Mouse (Mus musculus): ENCODE data around the gene Nf1. TPM values are rescaled to one million over a fixed set of nuclear protein-coding genes. Genes with fewer than 3 reads are reported as not detected.

Nf1 gene
- polyA plus RNA-seq, 1 experiment from 2014 or later: 4.1 TPM

DNA sequence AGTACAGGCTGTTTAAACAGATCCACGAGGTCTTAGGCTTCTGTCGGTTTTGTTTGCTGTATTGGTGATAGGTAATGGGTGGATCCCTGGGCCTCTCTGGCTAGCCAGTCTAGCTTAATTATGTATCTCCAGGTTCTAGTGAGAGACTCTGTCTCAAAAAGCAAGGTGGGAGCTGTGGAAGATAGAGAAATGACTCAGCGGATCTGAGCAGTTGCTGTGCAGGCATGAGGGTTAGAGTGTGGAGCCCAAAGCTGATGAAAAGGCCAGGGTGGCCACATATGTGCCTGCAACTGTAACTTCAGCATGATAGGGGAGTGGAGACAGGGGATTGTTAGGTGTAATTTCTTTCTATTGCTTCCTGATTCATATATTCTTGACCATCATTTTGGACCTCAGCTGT lies 17.5 kb downstream of the Nf1 start:
- Histone ChIP-seq H3K4me2 (ENCODE audit: low read depth, low read length) (no peak overlapping the region), H3K36me3 (ENCODE audit: control insufficient read depth, insufficient read depth, low read length) (no peaks in the 10 kb centered on the region), H3K27ac (ENCODE audit: low read length) (no peak overlapping the region), H3K4me1 (ENCODE audit: control insufficient read depth, insufficient read depth, low read length) (no peaks in the 10 kb centered on the region), H3K9ac (ENCODE audit: low read length) (no peak overlapping the region), H3K9me3 (replicated peaks; ENCODE audit: control insufficient read depth, low read length) (no peaks in the 10 kb centered on the region), H3K4me3 (replicated peaks; ENCODE audit: low read length) (no peak overlapping the region), H3K27me3 (ENCODE audit: control insufficient read depth, insufficient read depth, low read length) (no peaks in the 10 kb centered on the region)
- 68% methylated on average over 3 of the region's 3 CpGs for WGBS
- ATAC-seq (ENCODE audit: insufficient read depth, low FRiP score): no peak

DNA sequence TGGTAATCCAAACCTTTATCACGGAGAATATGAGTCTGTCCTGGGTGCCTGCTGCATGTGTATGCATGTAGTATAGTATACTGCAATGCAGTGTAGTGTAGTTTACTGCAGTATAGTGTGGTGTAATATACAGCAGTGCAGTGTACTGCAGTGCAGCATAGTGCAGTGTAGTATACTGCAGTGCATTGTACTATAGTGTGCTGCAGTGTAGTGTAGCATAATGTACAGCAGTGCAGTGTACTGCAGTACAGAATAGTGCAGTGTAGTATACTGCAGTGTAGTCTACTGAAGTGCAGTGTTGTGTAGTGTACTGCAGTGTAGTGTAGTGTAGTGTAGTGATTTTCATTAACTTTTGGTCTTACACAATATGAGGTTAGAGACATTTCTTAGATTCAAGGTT lies 17.9 kb downstream of the Nf1 start:
- Histone ChIP-seq H3K9me3 (replicated peaks; ENCODE audit: control insufficient read depth, low read length) (no peaks in the 10 kb centered on the region), H3K27me3 (ENCODE audit: control insufficient read depth, insufficient read depth, low read length) (no peaks in the 10 kb centered on the region), H3K4me3 (replicated peaks; ENCODE audit: low read length) (no peak overlapping the region), H3K9ac (ENCODE audit: low read length) (no peak overlapping the region), H3K4me1 (ENCODE audit: control insufficient read depth, insufficient read depth, low read length) (no peaks in the 10 kb centered on the region), H3K36me3 (ENCODE audit: control insufficient read depth, insufficient read depth, low read length) (no peaks in the 10 kb centered on the region), H3K4me2 (ENCODE audit: low read depth, low read length) (no peak overlapping the region), H3K27ac (ENCODE audit: low read length) (no peak overlapping the region)
- no peak for ATAC-seq (ENCODE audit: insufficient read depth, low FRiP score)
- 88% methylated on average over 1 of the region's 1 CpGs for WGBS

DNA sequence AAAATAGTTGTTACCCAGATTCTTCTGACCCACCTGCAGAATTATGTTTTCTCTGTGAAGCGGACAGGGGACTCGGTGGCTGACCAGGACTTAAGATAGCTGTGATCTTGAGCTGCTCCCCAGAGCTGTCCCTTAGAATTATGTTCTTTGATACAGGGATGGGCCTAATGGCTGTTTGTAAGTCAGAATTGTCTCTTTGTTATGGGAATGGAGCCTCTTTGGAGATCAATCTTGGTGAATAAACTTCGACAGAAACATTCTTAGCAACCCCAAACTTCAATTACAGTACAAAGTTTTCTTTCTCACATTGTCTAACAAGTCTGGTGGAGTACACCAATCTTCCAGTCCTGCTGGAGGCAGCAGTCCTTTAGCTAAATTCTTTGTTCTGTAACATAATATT lies 25.5 kb downstream of the Nf1 start:
- WGBS: 83% methylated on average over 3 of the region's 3 CpGs
- no peak overlapping the region for H3K9ac ChIP-seq (ENCODE audit: low read length)
- no peak for ATAC-seq (ENCODE audit: insufficient read depth, low FRiP score)
- no peaks in the 10 kb centered on the region for H3K36me3 ChIP-seq (ENCODE audit: control insufficient read depth, insufficient read depth, low read length)
- H3K9me3 ChIP-seq (replicated peaks; ENCODE audit: control insufficient read depth, low read length): no peaks in the 10 kb centered on the region
- no peaks in the 10 kb centered on the region; the same call in 1 of the 2 replicates for H3K4me1 ChIP-seq (ENCODE audit: control insufficient read depth, insufficient read depth, low read length)
- no peaks in the 10 kb centered on the region for H3K27me3 ChIP-seq (ENCODE audit: control insufficient read depth, insufficient read depth, low read length)
- no peak overlapping the region for H3K4me2 ChIP-seq (ENCODE audit: low read depth, low read length)
- no peak overlapping the region for H3K4me3 ChIP-seq (replicated peaks; ENCODE audit: low read length)
- H3K27ac ChIP-seq (ENCODE audit: low read length): no peak overlapping the region

DNA sequence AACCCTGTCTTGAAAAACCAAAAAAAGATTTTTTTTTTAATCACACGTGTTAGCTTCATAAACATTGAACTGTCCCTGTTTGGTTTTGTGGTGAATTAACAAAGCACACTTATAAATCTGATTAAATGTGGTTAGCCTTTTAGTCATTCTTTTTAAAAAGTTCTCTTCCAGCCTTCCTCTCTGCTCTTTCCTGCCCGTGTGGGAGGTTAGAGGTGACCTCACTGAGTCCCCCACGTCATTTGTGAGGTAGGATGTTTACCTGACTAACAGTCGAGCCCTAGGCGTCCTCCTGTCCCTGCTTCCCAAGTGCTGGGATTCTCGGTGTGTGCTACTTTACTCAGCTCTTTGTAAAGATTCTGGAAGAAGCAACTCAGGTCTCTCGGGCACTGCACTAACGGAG lies 26.8 kb downstream of the Nf1 start:
- H3K9me3 ChIP-seq (replicated peaks; ENCODE audit: control insufficient read depth, low read length): no peaks in the 10 kb centered on the region
- no peak overlapping the region for H3K4me3 ChIP-seq (replicated peaks; ENCODE audit: low read length)
- H3K36me3 ChIP-seq (ENCODE audit: control insufficient read depth, insufficient read depth, low read length): no peaks in the 10 kb centered on the region
- WGBS: 31% methylated on average over 8 of the region's 8 CpGs
- ATAC-seq (ENCODE audit: insufficient read depth, low FRiP score): no peak
- no peak overlapping the region for H3K9ac ChIP-seq (ENCODE audit: low read length)
- no peaks in the 10 kb centered on the region; the same call in 1 of the 2 replicates for H3K4me1 ChIP-seq (ENCODE audit: control insufficient read depth, insufficient read depth, low read length)
- no peak overlapping the region for H3K4me2 ChIP-seq (ENCODE audit: low read depth, low read length)
- H3K27me3 ChIP-seq (ENCODE audit: control insufficient read depth, insufficient read depth, low read length): no peaks in the 10 kb centered on the region
- H3K27ac ChIP-seq (ENCODE audit: low read length): no peak overlapping the region

DNA sequence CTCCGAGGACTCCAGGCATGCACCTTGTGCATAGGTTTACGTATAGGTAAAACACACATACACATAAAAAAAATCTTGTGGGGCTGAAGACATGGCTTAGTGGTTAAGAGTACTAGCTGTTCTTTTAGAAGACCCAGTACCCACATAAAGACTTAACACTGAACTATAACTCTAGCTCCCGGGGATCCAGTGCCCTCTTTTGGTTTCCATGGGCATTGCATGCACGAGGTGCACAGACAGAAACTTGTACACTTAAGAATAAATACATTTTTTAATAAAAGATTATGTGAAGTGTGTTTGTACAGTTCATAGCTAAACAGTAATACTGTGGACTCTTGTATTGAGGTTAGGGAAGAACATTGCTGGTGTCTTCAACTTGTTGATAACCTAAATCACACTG lies 33.5 kb downstream of the Nf1 start:
- ATAC-seq (ENCODE audit: insufficient read depth, low FRiP score): no peak
- Histone ChIP-seq H3K4me1 (ENCODE audit: control insufficient read depth, insufficient read depth, low read length) (no peaks in the 10 kb centered on the region), H3K27me3 (ENCODE audit: control insufficient read depth, insufficient read depth, low read length) (no peaks in the 10 kb centered on the region), H3K4me2 (ENCODE audit: low read depth, low read length) (no peak overlapping the region), H3K4me3 (replicated peaks; ENCODE audit: low read length) (no peak overlapping the region), H3K36me3 (ENCODE audit: control insufficient read depth, insufficient read depth, low read length) (no peaks in the 10 kb centered on the region), H3K9me3 (replicated peaks; ENCODE audit: control insufficient read depth, low read length) (no peaks in the 10 kb centered on the region), H3K9ac (ENCODE audit: low read length) (no peak overlapping the region), H3K27ac (ENCODE audit: low read length) (no peak overlapping the region)
- 93% methylated on average over 4 of the region's 4 CpGs for WGBS

DNA sequence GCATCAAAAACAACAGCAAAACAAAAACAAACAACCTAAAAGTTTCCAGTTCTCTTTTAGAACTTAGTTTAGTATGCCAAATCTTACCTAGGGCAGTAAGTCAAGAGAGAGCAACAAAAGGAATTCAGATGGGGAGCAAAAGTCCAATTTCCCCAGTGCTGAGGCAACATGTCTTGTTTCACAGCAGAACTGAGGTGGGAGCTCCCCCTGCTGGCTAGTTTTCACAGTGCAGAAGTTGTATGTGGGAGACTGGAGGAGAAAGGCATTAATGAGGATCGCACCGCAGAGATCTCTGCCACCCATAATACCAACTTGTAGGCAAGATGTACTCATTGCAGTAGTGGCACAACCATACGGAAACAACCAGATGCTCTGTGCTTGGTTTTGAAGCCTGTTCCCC lies 58.8 kb downstream of the Nf1 start:
- no peaks in the 10 kb centered on the region for H3K9me3 ChIP-seq (replicated peaks; ENCODE audit: control insufficient read depth, low read length)
- ATAC-seq (ENCODE audit: insufficient read depth, low FRiP score): no peak
- H3K27me3 ChIP-seq (ENCODE audit: control insufficient read depth, insufficient read depth, low read length): no peaks in the 10 kb centered on the region
- H3K4me3 ChIP-seq (replicated peaks; ENCODE audit: low read length): no peak overlapping the region
- H3K9ac ChIP-seq (ENCODE audit: low read length): no peak overlapping the region
- WGBS: 55% methylated on average over 3 of the region's 3 CpGs
- peaks cover 3% of the 10 kb centered on the region; the same call in 1 of the 2 replicates for H3K36me3 ChIP-seq (ENCODE audit: control insufficient read depth, insufficient read depth, low read length)
- no peak overlapping the region for H3K4me2 ChIP-seq (ENCODE audit: low read depth, low read length)
- no peaks in the 10 kb centered on the region for H3K4me1 ChIP-seq (ENCODE audit: control insufficient read depth, insufficient read depth, low read length)
- no peak overlapping the region for H3K27ac ChIP-seq (ENCODE audit: low read length)

DNA sequence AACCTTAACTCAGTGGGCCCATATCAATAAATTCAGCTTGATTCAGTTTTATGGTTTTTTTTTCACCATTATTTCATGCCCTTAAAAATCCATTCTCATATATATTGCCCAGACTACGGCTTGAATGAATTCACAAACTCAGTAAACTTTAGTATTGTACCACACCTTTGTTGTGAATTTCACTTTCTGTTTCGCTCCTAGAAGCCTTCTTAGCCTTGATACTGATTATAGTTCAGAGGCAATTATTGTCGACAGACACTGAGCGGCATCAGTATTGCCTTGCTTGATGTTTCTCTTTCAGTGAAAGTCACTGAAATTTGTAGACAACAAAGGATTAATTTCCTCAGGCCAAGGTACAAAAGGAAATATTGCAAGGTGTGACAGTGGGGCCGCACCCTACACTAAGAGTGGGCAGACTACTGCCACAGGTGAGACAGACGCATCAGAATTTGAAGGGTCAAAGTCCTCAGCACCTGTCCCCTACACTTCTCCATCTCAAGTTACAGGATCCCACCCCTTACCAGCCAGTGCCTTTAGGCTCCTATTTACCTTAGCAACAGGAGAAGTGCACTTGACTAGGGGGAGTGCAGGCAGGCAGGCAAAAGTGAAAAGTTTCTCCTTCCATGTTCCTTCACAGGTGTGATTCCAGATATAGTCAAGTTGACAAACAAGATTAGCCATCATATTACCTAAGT lies 64.3 kb downstream of the Nf1 start:
- H3K4me2 ChIP-seq (ENCODE audit: low read depth, low read length): no peak overlapping the region
- 77% methylated on average over 6 of the region's 6 CpGs for WGBS
- H3K9me3 ChIP-seq (replicated peaks; ENCODE audit: control insufficient read depth, low read length): no peaks in the 10 kb centered on the region
- no peak overlapping the region for H3K4me3 ChIP-seq (replicated peaks; ENCODE audit: low read length)
- H3K27ac ChIP-seq (ENCODE audit: low read length): no peak overlapping the region
- 0 out of 2 replicates have a peak, but pooled peaks cover 2% of the 10 kb centered on the region for H3K36me3 ChIP-seq (ENCODE audit: control insufficient read depth, insufficient read depth, low read length)
- H3K9ac ChIP-seq (ENCODE audit: low read length): no peak overlapping the region
- ATAC-seq (ENCODE audit: insufficient read depth, low FRiP score): no peak
- no peaks in the 10 kb centered on the region for H3K4me1 ChIP-seq (ENCODE audit: control insufficient read depth, insufficient read depth, low read length)
- no peaks in the 10 kb centered on the region for H3K27me3 ChIP-seq (ENCODE audit: control insufficient read depth, insufficient read depth, low read length)

DNA sequence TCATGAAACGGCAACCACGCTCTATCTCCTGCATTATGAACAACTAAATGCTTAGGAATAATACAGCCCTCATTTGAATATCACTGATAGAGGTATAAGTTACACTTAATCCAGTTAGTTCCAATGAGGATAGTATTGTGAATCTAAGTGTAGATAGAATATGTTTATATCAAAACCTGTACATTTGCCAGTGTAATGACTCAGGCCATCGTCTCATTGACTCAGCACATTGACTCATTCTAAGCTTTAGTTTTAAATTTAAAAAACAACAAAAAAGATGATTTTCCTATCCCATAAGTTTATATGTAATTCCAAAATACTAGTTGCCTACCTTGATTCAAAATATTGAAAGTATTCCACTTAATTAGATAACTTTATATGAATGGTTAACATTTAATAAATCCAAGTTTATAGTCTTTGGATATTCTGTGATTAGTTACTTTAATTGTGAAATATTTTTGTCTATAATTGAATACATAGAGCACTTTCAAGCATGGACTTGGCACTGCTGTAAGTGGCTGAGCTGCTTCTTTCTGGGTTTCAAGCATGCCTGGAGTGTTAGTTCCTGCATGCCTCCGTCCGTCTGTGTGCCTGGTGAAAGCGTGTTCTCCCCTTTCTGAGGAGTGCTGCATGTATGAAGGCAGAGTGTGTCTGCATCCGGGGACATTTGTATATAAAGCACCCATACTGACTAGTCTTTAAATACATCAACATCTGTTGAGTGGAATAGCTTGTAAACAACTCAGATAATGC lies 74.4 kb downstream of the Nf1 start:
- Histone ChIP-seq H3K4me1 (ENCODE audit: control insufficient read depth, insufficient read depth, low read length) (no peaks in the 10 kb centered on the region), H3K27me3 (ENCODE audit: control insufficient read depth, insufficient read depth, low read length) (no peaks in the 10 kb centered on the region), H3K4me2 (ENCODE audit: low read depth, low read length) (no peak overlapping the region), H3K27ac (ENCODE audit: low read length) (no peak overlapping the region), H3K4me3 (replicated peaks; ENCODE audit: low read length) (no peak overlapping the region), H3K9me3 (replicated peaks; ENCODE audit: control insufficient read depth, low read length) (no peaks in the 10 kb centered on the region), H3K9ac (ENCODE audit: low read length) (no peak overlapping the region), H3K36me3 (ENCODE audit: control insufficient read depth, insufficient read depth, low read length) (0 out of 2 replicates have a peak, but pooled peaks cover 4% of the 10 kb centered on the region)
- 85% methylated on average over 7 of the region's 7 CpGs for WGBS
- ATAC-seq (ENCODE audit: insufficient read depth, low FRiP score): no peak

DNA sequence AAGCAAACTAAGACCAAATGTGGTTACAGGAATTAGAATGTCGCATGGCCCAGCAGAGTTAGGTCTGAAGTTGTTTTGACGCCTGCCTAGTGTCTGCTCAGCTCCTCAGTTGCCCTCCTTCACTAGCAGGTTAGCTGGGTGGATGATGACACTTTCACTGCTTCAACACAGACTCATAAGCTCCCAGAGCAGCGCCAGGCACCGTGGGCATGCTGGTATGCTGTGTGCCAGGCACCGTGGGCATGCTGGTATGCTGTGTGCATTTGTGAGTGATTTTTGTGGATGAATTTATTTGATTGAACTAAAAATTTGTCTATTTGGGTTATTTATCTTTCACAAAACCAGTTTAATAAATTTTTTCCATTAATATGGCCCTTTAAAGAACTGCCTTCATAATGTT lies 83.0 kb downstream of the Nf1 start:
- Histone ChIP-seq H3K9ac (ENCODE audit: low read length) (no peak overlapping the region), H3K4me3 (replicated peaks; ENCODE audit: low read length) (no peak overlapping the region), H3K27ac (ENCODE audit: low read length) (no peak overlapping the region), H3K4me2 (ENCODE audit: low read depth, low read length) (no peak overlapping the region), H3K4me1 (ENCODE audit: control insufficient read depth, insufficient read depth, low read length) (no peaks in the 10 kb centered on the region), H3K27me3 (ENCODE audit: control insufficient read depth, insufficient read depth, low read length) (no peaks in the 10 kb centered on the region), H3K36me3 (ENCODE audit: control insufficient read depth, insufficient read depth, low read length) (no peaks in the 10 kb centered on the region), H3K9me3 (replicated peaks; ENCODE audit: control insufficient read depth, low read length) (no peaks in the 10 kb centered on the region)
- 83% methylated on average over 5 of the region's 5 CpGs for WGBS
- no peak for ATAC-seq (ENCODE audit: insufficient read depth, low FRiP score)

Data from stomach, embryonic 16.5 days (tissue).